8 mouse cellular contexts compared by ENCODE assay signal in the genomic region with DNA sequence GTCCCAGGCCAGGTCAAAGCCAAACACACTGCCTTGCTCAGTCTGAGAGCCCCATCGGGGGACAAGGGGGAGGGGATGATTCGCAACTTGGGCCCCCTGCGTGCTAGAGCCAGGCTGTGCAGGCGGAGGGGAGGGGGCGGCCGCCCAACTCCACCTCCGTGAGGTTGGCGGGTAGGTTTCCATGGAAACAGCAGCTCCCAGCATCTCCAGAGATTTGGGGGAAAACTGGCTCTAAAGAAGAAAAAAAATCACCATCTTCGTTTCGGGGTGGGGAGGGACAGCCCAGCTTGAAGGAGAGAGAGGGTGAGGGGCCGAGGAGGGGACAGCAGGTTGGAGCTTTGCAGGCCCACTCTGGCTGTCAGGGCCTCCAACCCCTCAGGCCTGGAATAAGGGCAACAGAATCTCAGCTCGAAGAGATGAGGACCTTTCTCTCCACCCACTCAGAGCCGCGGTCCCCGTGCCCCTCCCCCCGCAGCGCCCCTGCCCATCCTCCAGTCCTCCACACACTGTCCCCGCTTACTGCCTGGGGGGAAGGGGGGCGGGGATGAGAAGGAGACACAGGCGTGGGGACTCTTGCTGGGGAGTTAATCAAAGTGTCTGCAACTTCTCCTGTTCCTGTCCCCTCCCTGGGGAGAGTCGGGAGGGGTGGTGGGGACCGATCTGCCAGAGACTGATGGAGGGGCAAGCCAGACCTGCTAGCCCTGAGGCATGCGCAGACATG.
A peak's percentile ranks its signal among the peaks of the same experiment; 100 is the strongest.
DNase-seq lines count a peak whose midpoint lies in the region; ATAC-seq and TF ChIP-seq lines count a peak whose summit lies in the region.

No protein-coding gene starts in this region.

- no peak for TF ChIP-seq CTCF in cerebellum, adult 2 months (IDR thresholded peaks at IDR 0.05; ENCODE audit: borderline replicate concordance, insufficient read depth, low read depth, low read length)
- TF ChIP-seq CTCF in CH12.LX (conservative IDR thresholded peaks at IDR 0.05 in 1 of 2, IDR thresholded peaks at IDR 0.05 in 1 of 2; ENCODE audit: low read depth in 2 of 2, low read length in 2 of 2) = no peak

- no peak overlapping the region for H3K9ac ChIP-seq in CH12.LX (ENCODE audit: insufficient read depth, low read depth)
- H3K9ac ChIP-seq in forebrain, embryonic 16.5 days (replicated peaks; ENCODE audit: low read depth, low read length) = peak overlapping the region; percentile 53

- DNase-seq in cerebellum, postnatal 10 days = peak; percentile 63 to 73
- no peak for DNase-seq in cerebellum, adult 2 months
- DNase-seq in CH12.LX (ENCODE audit: extremely low read depth) = peak; percentile 9
- peak; percentile 73 for DNase-seq in midbrain, embryonic 10.5 days (ENCODE audit: low spot score)
- DNase-seq in adrenal gland, postnatal 14 days = no peak
- DNase-seq in adrenal gland, postnatal 10 days = no peak
- DNase-seq in adrenal gland, postnatal 25 days = no peak

- no peak overlapping the region; the same call in 1 of the 2 replicates for H3K4me2 ChIP-seq in CH12.LX (ENCODE audit: insufficient read depth, low read depth, poor library complexity, severe bottlenecking)
- H3K4me2 ChIP-seq in forebrain, embryonic 16.5 days (ENCODE audit: low read length) = peak overlapping the region; percentile 53

- H3K27me3 ChIP-seq in cerebellum, adult 2 months (ENCODE audit: control insufficient read depth, insufficient read depth, low read length) = no peaks in the 10 kb centered on the region
- peaks cover 2% of the 10 kb centered on the region for H3K27me3 ChIP-seq in CH12.LX (replicated peaks)
- no peaks in the 10 kb centered on the region for H3K27me3 ChIP-seq in forebrain, embryonic 16.5 days (replicated peaks; ENCODE audit: control insufficient read depth, insufficient read depth, low read length)
- peaks cover 20% of the 10 kb centered on the region for H3K27me3 ChIP-seq in midbrain, embryonic 10.5 days (ENCODE audit: low read depth, poor library complexity, severe bottlenecking)

- H3K9me3 ChIP-seq in CH12.LX (replicated peaks; ENCODE audit: low read length) = no peaks in the 10 kb centered on the region
- no peaks in the 10 kb centered on the region for H3K9me3 ChIP-seq in forebrain, embryonic 16.5 days (ENCODE audit: control insufficient read depth, low read length)
- H3K9me3 ChIP-seq in midbrain, embryonic 10.5 days (replicated peaks) = no peaks in the 10 kb centered on the region

- no peaks in the 10 kb centered on the region for H3K4me1 ChIP-seq in cerebellum, adult 2 months (ENCODE audit: control insufficient read depth, insufficient read depth, low read length)
- peaks cover 0 to 37% of the 10 kb centered on the region in 2 experiments; a peak in 2 of 4 replicates for H3K4me1 ChIP-seq in CH12.LX (ENCODE audit: control insufficient read depth in 1 of 2, insufficient read depth in 2 of 2)
- peaks cover 52% of the 10 kb centered on the region for H3K4me1 ChIP-seq in forebrain, embryonic 16.5 days (replicated peaks; ENCODE audit: control insufficient read depth, insufficient read depth, low read length)
- H3K4me1 ChIP-seq in midbrain, embryonic 10.5 days = peaks cover 49% of the 10 kb centered on the region

- TF ChIP-seq RAD21 in CH12.LX (IDR thresholded peaks at IDR 0.05; ENCODE audit: low read depth, low read length) = no peak

- no peaks in the 10 kb centered on the region for H3K79me2 ChIP-seq in CH12.LX (replicated peaks; ENCODE audit: control insufficient read depth, extremely low read depth, insufficient read depth, poor library complexity, severe bottlenecking)

- H3K36me3 ChIP-seq in CH12.LX (replicated peaks in 1 of 2; ENCODE audit: control insufficient read depth in 1 of 2, insufficient read depth in 1 of 2, low read length in 1 of 2) = no peaks in the 10 kb centered on the region
- no peaks in the 10 kb centered on the region for H3K36me3 ChIP-seq in forebrain, embryonic 16.5 days (ENCODE audit: control insufficient read depth, insufficient read depth)
- H3K36me3 ChIP-seq in midbrain, embryonic 10.5 days = no peaks in the 10 kb centered on the region

- ATAC-seq in forebrain, embryonic 16.5 days = peak; percentile 53

- dilution Hi-C loops in CH12.LX (cut with MboI; ENCODE audit: extremely low pct_ligation_motif_present, extremely low pct_unique_long_range_greater_than_20kb, low sequenced_read_pairs) = loop anchor here (25.0 kb wide), 1 partner anchor 92 kb away; no protein-coding TSS in a partner anchor

- no peak for TF ChIP-seq EP300 in CH12.LX (IDR thresholded peaks at IDR 0.05; ENCODE audit: low read length)

- 38% methylated on average over 23 of the region's 23 CpGs for WGBS in cerebellum, adult 2 months
- 2% methylated on average over 19 of the region's 23 CpGs for WGBS in forebrain, embryonic 16.5 days
- WGBS in midbrain, embryonic 10.5 days = 3% methylated on average over 23 of the region's 23 CpGs

- H3K27ac ChIP-seq in cerebellum, adult 2 months (ENCODE audit: insufficient read depth, low read length) = no peak overlapping the region
- H3K27ac ChIP-seq in CH12.LX (ENCODE audit: insufficient read depth, low read depth) = no peak overlapping the region
- H3K27ac ChIP-seq in forebrain, embryonic 16.5 days (ENCODE audit: low read length) = peak overlapping the region; percentile 72
- peak overlapping the region; percentile 83 for H3K27ac ChIP-seq in midbrain, embryonic 10.5 days (replicated peaks)

- TF ChIP-seq POLR2A in cerebellum, adult 2 months (IDR thresholded peaks at IDR 0.05; ENCODE audit: borderline replicate concordance, insufficient read depth, low read length) = no peak
- TF ChIP-seq POLR2A in CH12.LX (IDR thresholded peaks at IDR 0.05; ENCODE audit: low read depth, low read length) = no peak

- H3K4me3 ChIP-seq in cerebellum, adult 2 months (replicated peaks; ENCODE audit: insufficient read depth, low read depth, low read length) = no peak overlapping the region
- H3K4me3 ChIP-seq in CH12.LX (replicated peaks in 1 of 3; ENCODE audit: low read depth in 2 of 3, low read length in 2 of 3, poor library complexity in 1 of 3) = no peak overlapping the region
- peak overlapping the region; percentile 25 for H3K4me3 ChIP-seq in forebrain, embryonic 16.5 days (replicated peaks; ENCODE audit: low read length)
- H3K4me3 ChIP-seq in midbrain, embryonic 10.5 days = peak overlapping the region; percentile 51

- in situ Hi-C loops in CH12.LX (cut with MboI; ENCODE audit: low pct_ligation_motif_present, low pct_unique_long_range_greater_than_20kb, low sequenced_read_pairs) = loop anchor here (10.0 kb wide), 1 partner anchor 60 kb away; no protein-coding TSS in a partner anchor

TF ChIP-seq in CH12.LX, 34 proteins besides CTCF, POLR2A, EP300 and RAD21:
- peak; percentile 73 for TF ChIP-seq CHD2 (IDR thresholded peaks at IDR 0.05; ENCODE audit: low read length)
- no peak for TF ChIP-seq GABPA (IDR thresholded peaks at IDR 0.05; ENCODE audit: insufficient replicate concordance, low read depth, low read length)
TF ChIP-seq in CH12.LX: peak in this region for 1.

Comparison
In these comparisons a context has a peak if more than half of its experiments do, and no peak if none do; other contexts are left out.
1. DNase-seq: peak in cerebellum, postnatal 10 days (2 of 2), CH12.LX (single experiment) and midbrain, embryonic 10.5 days (single experiment); none in cerebellum, adult 2 months (0 of 2), adrenal gland, postnatal 14 days (single experiment), adrenal gland, postnatal 10 days (single experiment) and adrenal gland, postnatal 25 days (single experiment).
2. H3K27ac ChIP-seq: peak in forebrain, embryonic 16.5 days (single experiment) and midbrain, embryonic 10.5 days (single experiment); none in cerebellum, adult 2 months (single experiment) and CH12.LX (single experiment).
3. H3K4me3 ChIP-seq: peak in forebrain, embryonic 16.5 days (single experiment) and midbrain, embryonic 10.5 days (single experiment); none in cerebellum, adult 2 months (single experiment) and CH12.LX (0 of 3).